In the genomic region with DNA sequence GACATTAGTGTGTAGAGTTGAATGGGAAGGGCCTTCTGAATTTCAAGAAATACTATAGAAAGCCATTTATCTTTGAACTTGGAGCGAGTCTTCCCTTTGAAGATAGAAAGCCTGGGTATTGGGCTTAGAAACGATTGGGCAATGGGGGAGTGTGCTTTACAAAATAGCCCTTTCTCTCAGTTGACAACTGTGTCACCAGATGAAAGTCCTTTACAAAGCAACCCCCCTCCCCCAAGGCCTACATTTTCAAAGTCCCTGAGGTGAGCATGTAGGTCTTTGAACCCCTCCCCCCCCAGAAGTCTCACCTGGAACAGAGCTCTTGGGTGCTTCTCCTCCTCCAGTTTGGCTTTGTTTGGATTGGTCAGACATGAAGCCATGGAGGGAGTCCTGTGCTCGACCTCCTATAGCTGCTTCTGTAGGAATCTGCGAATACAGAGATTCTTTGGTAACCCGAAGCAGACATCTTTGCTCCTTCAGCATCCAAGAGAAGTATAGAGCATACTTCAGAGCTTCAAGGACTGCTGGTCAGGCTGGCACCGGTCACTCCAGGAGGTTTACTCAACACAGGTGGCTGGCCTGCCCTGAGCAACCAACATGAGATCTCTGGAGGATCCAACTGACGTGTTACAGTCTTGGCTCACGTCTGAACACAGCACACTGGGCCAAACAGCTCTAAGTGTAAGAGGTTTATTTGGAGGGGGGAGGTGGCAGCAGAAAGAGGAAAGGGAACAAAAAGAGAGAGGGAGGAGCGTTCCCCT, we compare ENCODE assay signal across 13 mouse cellular contexts. TPM values are rescaled to one million over a fixed set of nuclear protein-coding genes. Genes with fewer than 3 reads are reported as not detected.
DNase-seq lines count a peak whose midpoint lies in the region; ATAC-seq and TF ChIP-seq lines count a peak whose summit lies in the region.
"Had no signal": no experiment of that assay in that cellular context is flagged by ENCODE, and none has a peak within 500 bp of the region (broad histone marks: within the 10 kb centered on the region; RNA-seq: fewer than 3 reads in every experiment).

No protein-coding gene starts in this region.

- TF ChIP-seq POLR2A in lung, adult 2 months (IDR thresholded peaks at IDR 0.05; ENCODE audit: borderline replicate concordance, extremely low read depth, low read depth, low read length) = no peak

- H3K36me3 ChIP-seq in lung, embryonic 16.5 days (ENCODE audit: control insufficient read depth, insufficient read depth, low read length) = no peaks in the 10 kb centered on the region
- H3K36me3 ChIP-seq in stomach, embryonic 15.5 days = no peaks in the 10 kb centered on the region; the same call in 1 of the 2 replicates

- no peaks in the 10 kb centered on the region for H3K9me3 ChIP-seq in lung, embryonic 16.5 days (ENCODE audit: control insufficient read depth, low read length)
- no peaks in the 10 kb centered on the region for H3K9me3 ChIP-seq in stomach, embryonic 15.5 days

- H3K4me1 ChIP-seq in lung, adult 2 months (ENCODE audit: control insufficient read depth, insufficient read depth, low read length) = peaks cover 29% of the 10 kb centered on the region
- peaks cover 52% of the 10 kb centered on the region for H3K4me1 ChIP-seq in lung, embryonic 16.5 days (replicated peaks; ENCODE audit: control insufficient read depth, insufficient read depth, low read length)
- H3K4me1 ChIP-seq in stomach, embryonic 15.5 days = peaks cover 22% of the 10 kb centered on the region

- no peak overlapping the region for H3K9ac ChIP-seq in lung, embryonic 16.5 days (ENCODE audit: low read length)
- H3K9ac ChIP-seq in stomach, embryonic 15.5 days = no peak overlapping the region
- H3K9ac ChIP-seq: forebrain, postnatal 0 days had no signal

- ATAC-seq in lung, embryonic 16.5 days (ENCODE audit: low read depth) = peak; percentile 56
- no peak for ATAC-seq in stomach, embryonic 15.5 days (ENCODE audit: insufficient read depth, low FRiP score, low read depth)
- ATAC-seq: forebrain, postnatal 0 days had no signal

- H3K27me3 ChIP-seq in lung, embryonic 16.5 days (ENCODE audit: control insufficient read depth, insufficient read depth, low read depth, low read length) = no peaks in the 10 kb centered on the region
- no peaks in the 10 kb centered on the region for H3K27me3 ChIP-seq in stomach, embryonic 15.5 days (replicated peaks)

- intact Hi-C loops in left cerebral cortex, postnatal 36 days (cut with DNase I) = no loop called here

- H3K4me3 ChIP-seq in lung, adult 2 months (replicated peaks; ENCODE audit: extremely low read depth, low read depth, low read length) = no peak overlapping the region
- H3K4me3 ChIP-seq in lung, embryonic 16.5 days (ENCODE audit: low read length) = no peak overlapping the region
- no peak overlapping the region for H3K4me3 ChIP-seq in stomach, embryonic 15.5 days (replicated peaks)

- H3K27ac ChIP-seq in lung, embryonic 16.5 days (ENCODE audit: low read length) = peak overlapping the region; percentile 11
- H3K27ac ChIP-seq in stomach, embryonic 15.5 days = peak overlapping the region; percentile 5; the same call in 1 of the 2 replicates

- no peak for TF ChIP-seq CTCF in lung, adult 2 months (IDR thresholded peaks at IDR 0.05; ENCODE audit: insufficient read depth, low read length)

- peak; percentile 42 to 45 for DNase-seq in cerebellum, adult 18-20 months
- DNase-seq in cerebellum, postnatal 10 days = no peak
- DNase-seq in lung, adult 18-20 months = peak; percentile 79 to 85
- no peak for DNase-seq in lung, adult 2 months
- no peak for DNase-seq in left cerebral cortex, postnatal 36 days (ENCODE audit: low spot score in 2 of 2)
- no peak for DNase-seq in B cell, adult 2 months
- DNase-seq: forebrain, postnatal 0 days; gastrocnemius, postnatal 25 days; kidney, postnatal 10 days; layer of hippocampus, adult 9-11 months; right cerebral cortex, postnatal 25 days had no signal

- no peak overlapping the region for H3K4me2 ChIP-seq in lung, embryonic 16.5 days (ENCODE audit: low read depth, low read length)
- no peak overlapping the region for H3K4me2 ChIP-seq in stomach, embryonic 15.5 days

- 57% methylated on average over 9 of the region's 9 CpGs for WGBS in lung, adult 2 months
- WGBS in lung, embryonic 16.5 days = 53% methylated on average over 9 of the region's 9 CpGs
- 61% methylated on average over 9 of the region's 9 CpGs for WGBS in stomach, embryonic 15.5 days

RNA-seq across cellular contexts. Expression of a gene that starts 43.7 kb away (rescaled TPM):
- 121 and 130 TPM in 2 replicates for polyA plus RNA-seq in lung, adult 2 months (2012; rRNA removed)
- 162 and 164 TPM in 2 replicates for polyA plus RNA-seq in lung, embryonic 16.5 days (2015; fragmentation: Nextera tagmentation; extraction: Ambion mirVana)
- 109 and 116 TPM in 2 replicates for polyA plus RNA-seq in stomach, embryonic 15.5 days (2015; fragmentation: Nextera tagmentation; extraction: Ambion mirVana)
- total RNA-seq in left cerebral cortex, postnatal 36 days (2021) = 100 to 1,000 TPM; 223 to 270 TPM

Comparison
In these comparisons a context has a peak if more than half of its experiments do, and no peak if none do; other contexts are left out.
1. DNase-seq: peak in cerebellum, adult 18-20 months (2 of 2) and lung, adult 18-20 months (2 of 2); none in cerebellum, postnatal 10 days (0 of 2), lung, adult 2 months (single experiment), left cerebral cortex, postnatal 36 days (0 of 2) and B cell, adult 2 months (0 of 2).